Mouse (Mus musculus) embryonic facial prominence, embryonic 11.5 days (tissue): ENCODE results near the gene Sec16a. TPM values are rescaled to one million over a fixed set of nuclear protein-coding genes. Genes with fewer than 3 reads are reported as not detected.

Experiments used
- ATAC-seq: fragments of 200-750 bp; cut with Nextera tagmentation; replicated peaks from 2 replicates; pipeline ENCODE4 v1.8.0; 2017; ENCODE audit warnings: low read depth; ENCODE audit not compliant: insufficient number of reproducible peaks, low FRiP score, low TSS enrichment
- DNase-seq: peaks from one replicate; pipeline ENCODE4 v3.0.0-alpha.2; 2015; ENCODE audit warnings: low spot score
- H3K27ac ChIP-seq: fragments of 300-500 bp; sonication (generic); replicated peaks from 2 replicates; pipeline ENCODE4 v1.5.1; 2014; ENCODE audit warnings: mild to moderate bottlenecking, low read depth, low read length, control low read depth
- H3K27me3 ChIP-seq: fragments of 300-500 bp; sonication (generic); 2 replicates; pipeline ENCODE4 v1.6.1; 2014; ENCODE audit warnings: mild to moderate bottlenecking, low read length, moderate library complexity, mixed read lengths; ENCODE audit not compliant: control insufficient read depth, insufficient read depth
- H3K36me3 ChIP-seq: fragments of 300-500 bp; sonication (generic); replicated peaks from 2 replicates; pipeline ENCODE4 v1.6.1; 2014; ENCODE audit warnings: low read depth, mild to moderate bottlenecking, low read length, moderate library complexity, mixed read lengths; ENCODE audit not compliant: control insufficient read depth, insufficient read depth
- H3K4me1 ChIP-seq: fragments of 300-500 bp; sonication (generic); 2 replicates; pipeline ENCODE4 v1.6.1; 2014; ENCODE audit warnings: low read length, mixed read lengths; ENCODE audit not compliant: control insufficient read depth, insufficient read depth
- H3K4me2 ChIP-seq: fragments of 300-500 bp; sonication (generic); 2 replicates; pipeline ENCODE4 v1.6.1; 2014; ENCODE audit warnings: low read depth, mild to moderate bottlenecking, control low read depth, low read length, moderate library complexity
- H3K4me3 ChIP-seq: fragments of 300-500 bp; sonication (generic); 2 replicates; pipeline ENCODE4 v1.5.1; 2014; ENCODE audit warnings: low read depth, low read length, control low read depth
- H3K9ac ChIP-seq: fragments of 300-500 bp; sonication (generic); replicated peaks from 2 replicates; pipeline ENCODE4 v1.6.1; 2014; ENCODE audit warnings: mild to moderate bottlenecking, control low read depth, low read length
- H3K9me3 ChIP-seq: fragments of 300-500 bp; sonication (generic); replicated peaks from 2 replicates; pipeline ENCODE4 v1.6.1; 2016; ENCODE audit warnings: mild to moderate bottlenecking, low read length, inconsistent platforms, mixed read lengths; ENCODE audit not compliant: control insufficient read depth
- WGBS: fragments of 180-500 bp; shearing (Covaris S2); extraction: QIAGEN DNeasy Blood & Tissue Kit; methylation state at CpG from one replicate; pipeline ENCODE4 v1.1.7; 2014; 5-methylcytosine and 5-hydroxymethylcytosine counted together
- polyA plus RNA-seq: library from polyadenylated mRNA; unstranded; fragments of >200 nt; fragmentation: Nextera tagmentation; extraction: Ambion mirVana; gene quantifications from 2 replicates; pipeline ENCODE4 v1.2.1, GENCODE M21; 2014

The Sec16a gene
- polyA plus RNA-seq, 1 experiment from 2014 or later: 30.4 TPM

GRCm38 (mm10) chr2:26470967-26471366, 26.0 kb upstream of the Sec16a start:
- Histone ChIP-seq H3K4me2 (no peak overlapping the region), H3K9me3 (no peaks in the 10 kb centered on the region), H3K4me1 (no peaks in the 10 kb centered on the region), H3K36me3 (peaks cover 24% of the 10 kb centered on the region), H3K27me3 (no peaks in the 10 kb centered on the region), H3K4me3 (no peak overlapping the region), H3K9ac (no peak overlapping the region), H3K27ac (no peak overlapping the region)
- ATAC-seq (no peak), DNase-seq (no peak)
- 90% methylated on average over 17 of the region's 17 CpGs for WGBS

- WGBS: 94% methylated on average over 15 of the region's 15 CpGs
- DNase-seq: no peak
- no peak overlapping the region for H3K9ac ChIP-seq
Measured at GRCm38 (mm10) chr2:26468376-26468775, 23.4 kb upstream of the Sec16a start.

GRCm38 (mm10) chr2:26463412-26463811, 18.4 kb upstream of the Sec16a start:
- whole genome bisulfite sequencing: 96% methylated on average over 6 of the region's 6 CpGs
- no peak overlapping the region for H3K4me3 ChIP-seq

More at GRCm38 (mm10) chr2:26468376-26468775, 23.4 kb upstream of the Sec16a start:
- H3K36me3 ChIP-seq: peaks cover 19% of the 10 kb centered on the region
- H3K27me3 ChIP-seq: no peaks in the 10 kb centered on the region
- no peak overlapping the region for H3K4me2 ChIP-seq
- no peak for ATAC-seq
- no peak overlapping the region for H3K4me3 ChIP-seq
- no peaks in the 10 kb centered on the region for H3K9me3 ChIP-seq
- no peak overlapping the region for H3K27ac ChIP-seq
- no peaks in the 10 kb centered on the region for H3K4me1 ChIP-seq

GRCm38 (mm10) chr2:26462980-26463379, 18.0 kb upstream of the Sec16a start:
- no peak overlapping the region for H3K9ac ChIP-seq
- H3K4me3 ChIP-seq: no peak overlapping the region
- H3K4me1 ChIP-seq: peaks cover 5% of the 10 kb centered on the region; the same call in 1 of the 2 replicates
- DNase-seq (no peak), ATAC-seq (no peak)
- H3K27ac ChIP-seq: no peak overlapping the region
- 85% methylated on average over 3 of the region's 3 CpGs for WGBS
- peaks cover 15% of the 10 kb centered on the region for H3K36me3 ChIP-seq
- no peak overlapping the region for H3K4me2 ChIP-seq
- no peaks in the 10 kb centered on the region for H3K9me3 ChIP-seq
- no peaks in the 10 kb centered on the region for H3K27me3 ChIP-seq

More at GRCm38 (mm10) chr2:26463412-26463811, 18.4 kb upstream of the Sec16a start:
- no peak for ATAC-seq
- peaks cover 4% of the 10 kb centered on the region; the same call in 1 of the 2 replicates for H3K4me1 ChIP-seq
- DNase-seq: no peak
- no peak overlapping the region for H3K9ac ChIP-seq
- H3K36me3 ChIP-seq: peaks cover 15% of the 10 kb centered on the region
- H3K4me2 ChIP-seq: no peak overlapping the region
- no peaks in the 10 kb centered on the region for H3K27me3 ChIP-seq
- H3K9me3 ChIP-seq: no peaks in the 10 kb centered on the region
- H3K27ac ChIP-seq: no peak overlapping the region

GRCm38 (mm10) chr2:26461667-26462066, 16.7 kb upstream of the Sec16a start:
- Histone ChIP-seq H3K27ac (no peak overlapping the region), H3K4me1 (peaks cover 5% of the 10 kb centered on the region; the same call in 1 of the 2 replicates), H3K9ac (no peak overlapping the region), H3K9me3 (no peaks in the 10 kb centered on the region), H3K4me2 (no peak overlapping the region), H3K4me3 (no peak overlapping the region), H3K27me3 (no peaks in the 10 kb centered on the region), H3K36me3 (peaks cover 15% of the 10 kb centered on the region)
- no peak for DNase-seq
- ATAC-seq: no peak
- 89% methylated on average over 5 of the region's 5 CpGs for WGBS

GRCm38 (mm10) chr2:26460837-26461236, 15.8 kb upstream of the Sec16a start:
- ATAC-seq (no peak), DNase-seq (no peak)
- Histone ChIP-seq H3K4me1 (peaks cover 5% of the 10 kb centered on the region; the same call in 1 of the 2 replicates), H3K27ac (no peak overlapping the region), H3K36me3 (peaks cover 8% of the 10 kb centered on the region), H3K4me2 (no peak overlapping the region), H3K9ac (no peak overlapping the region), H3K27me3 (no peaks in the 10 kb centered on the region), H3K9me3 (no peaks in the 10 kb centered on the region), H3K4me3 (no peak overlapping the region)
- 91% methylated on average over 13 of the region's 13 CpGs for WGBS

- DNase-seq (no peak), ATAC-seq (no peak; the same call in 1 of the 2 replicates)
- H3K4me2 ChIP-seq: no peak overlapping the region
- no peak overlapping the region for H3K4me3 ChIP-seq
- no peak overlapping the region for H3K27ac ChIP-seq
- no peaks in the 10 kb centered on the region for H3K9me3 ChIP-seq
- H3K4me1 ChIP-seq: peaks cover 5% of the 10 kb centered on the region; the same call in 1 of the 2 replicates
- H3K9ac ChIP-seq: no peak overlapping the region
- no peaks in the 10 kb centered on the region for H3K27me3 ChIP-seq
- peaks cover 8% of the 10 kb centered on the region for H3K36me3 ChIP-seq
- WGBS: 89% methylated on average over 16 of the region's 16 CpGs
Measured at GRCm38 (mm10) chr2:26460097-26460646, 15.2 kb upstream of the Sec16a start.

- ATAC-seq (peak; percentile 45; the same call in 1 of the 2 replicates), DNase-seq (peak; percentile 19)
- H3K4me2 ChIP-seq: no peak overlapping the region
- WGBS: 29% methylated on average over 6 of the region's 6 CpGs
- peak overlapping the region; percentile 35; the same call in 1 of the 2 replicates for H3K27ac ChIP-seq
- peaks cover 5% of the 10 kb centered on the region; the same call in 1 of the 2 replicates for H3K4me1 ChIP-seq
- no peak overlapping the region for H3K9ac ChIP-seq
- no peak overlapping the region for H3K4me3 ChIP-seq
- peaks cover 8% of the 10 kb centered on the region for H3K36me3 ChIP-seq
- no peaks in the 10 kb centered on the region for H3K27me3 ChIP-seq
- H3K9me3 ChIP-seq: no peaks in the 10 kb centered on the region
Measured at GRCm38 (mm10) chr2:26459478-26459877, 14.5 kb upstream of the Sec16a start.
